Mouse (Mus musculus) E14TG2a.4 (cell line): ENCODE measurements around the gene Hacd2.

ENCODE experiments used
- H3K27me3 ChIP-seq: 2 replicates; pipeline ENCODE4 v1.6.1; 2014; ENCODE audit warnings: low read length, control low read depth; ENCODE audit not compliant: insufficient read depth
- H3K36me3 ChIP-seq: 2 replicates; pipeline ENCODE4 v1.6.1; 2014; ENCODE audit warnings: low read length, control low read depth; ENCODE audit not compliant: insufficient read depth
- H3K4me1 ChIP-seq: replicated peaks from 2 replicates; pipeline ENCODE4 v1.6.1; 2014; ENCODE audit warnings: low read depth, low read length, control low read depth
- H3K4me3 ChIP-seq: replicated peaks from 2 replicates; pipeline ENCODE4 v1.5.1; 2014; ENCODE audit warnings: mild to moderate bottlenecking, low read length
- H3K9me3 ChIP-seq: 2 replicates; pipeline ENCODE4 v1.6.1; 2014; ENCODE audit warnings: low read length, control low read depth
- CTCF ChIP-seq: conservative IDR thresholded peaks from 2 replicates; pipeline ENCODE4 v1.5.1; 2014; ENCODE audit warnings: low read length
- NANOG ChIP-seq: IDR thresholded peaks from 2 replicates; pipeline ENCODE4 v1.6.1; 2014; ENCODE audit warnings: borderline replicate concordance, low read length, mixed read lengths
- POU5F1 ChIP-seq: IDR thresholded peaks from 2 replicates; pipeline ENCODE4 v1.6.1; 2014; ENCODE audit warnings: low read length, borderline replicate concordance

Gene Hacd2

GRCm38 (mm10) chr16:35155391-35156305 lies 133.4 kb downstream of the Hacd2 start:
- peaks cover 86% of the 10 kb centered on the region for H3K27me3 ChIP-seq
- H3K4me3 ChIP-seq = peak overlapping the region; percentile 83
- no peaks in the 10 kb centered on the region for H3K9me3 ChIP-seq
- peaks cover 44% of the 10 kb centered on the region for H3K4me1 ChIP-seq
- no peak for TF ChIP-seq CTCF
- no peaks in the 10 kb centered on the region for H3K36me3 ChIP-seq

GRCm38 (mm10) chr16:35156306-35156695 lies 134.1 kb downstream of the Hacd2 start:
- peaks cover 44% of the 10 kb centered on the region for H3K4me1 ChIP-seq
- TF ChIP-seq NANOG (no peak), CTCF (no peak), POU5F1 (no peak)
- peak overlapping the region; percentile 83 for H3K4me3 ChIP-seq
- no peaks in the 10 kb centered on the region for H3K9me3 ChIP-seq
- H3K27me3 ChIP-seq = peaks cover 85% of the 10 kb centered on the region
- H3K36me3 ChIP-seq = no peaks in the 10 kb centered on the region

- TF ChIP-seq NANOG (no peak), CTCF (no peak), POU5F1 (no peak)
- Histone ChIP-seq H3K36me3 (no peaks in the 10 kb centered on the region), H3K4me3 (peak overlapping the region; percentile 83), H3K4me1 (peaks cover 39% of the 10 kb centered on the region), H3K27me3 (peaks cover 83% of the 10 kb centered on the region), H3K9me3 (no peaks in the 10 kb centered on the region)
Observed at GRCm38 (mm10) chr16:35156832-35157231, 134.6 kb downstream of the Hacd2 start.
